Mouse (Mus musculus) lung, postnatal 0 days (tissue): ENCODE results near the gene Tmem59l. TPM values are rescaled to one million over a fixed set of nuclear protein-coding genes. Genes with fewer than 3 reads are reported as not detected.

Source experiments
- ATAC-seq: fragments of 200-750 bp; cut with Nextera tagmentation; 2 replicates; pipeline ENCODE4 v1.8.0; 2017; ENCODE audit warnings: moderate library complexity
- DNase-seq: peaks from one replicate; pipeline ENCODE4 v3.0.0-alpha.2; 2016; ENCODE audit warnings: low spot score
- H3K27ac ChIP-seq: fragments of 300-500 bp; sonication (generic); 2 replicates; pipeline ENCODE4 v1.5.1; 2014; ENCODE audit warnings: antibody characterized with exemption, mild to moderate bottlenecking, low read length, mixed read lengths
- H3K27me3 ChIP-seq: fragments of 300-500 bp; sonication (generic); replicated peaks from 2 replicates; pipeline ENCODE4 v1.6.1; 2014; ENCODE audit warnings: low read length, mixed read lengths; ENCODE audit not compliant: insufficient read depth
- H3K36me3 ChIP-seq: fragments of 300-500 bp; sonication (generic); 2 replicates; pipeline ENCODE4 v1.6.1; 2014; ENCODE audit warnings: low read length, mixed read lengths; ENCODE audit not compliant: insufficient read depth
- H3K4me1 ChIP-seq: fragments of 300-500 bp; sonication (generic); 2 replicates; pipeline ENCODE4 v1.6.1; 2014; ENCODE audit warnings: antibody characterized with exemption, low read depth, low read length, mixed read lengths; ENCODE audit not compliant: insufficient read depth
- H3K4me2 ChIP-seq: fragments of 300-500 bp; sonication (generic); replicated peaks from 2 replicates; pipeline ENCODE4 v1.6.1; 2014; ENCODE audit warnings: low read depth, mild to moderate bottlenecking, low read length, moderate library complexity, mixed read lengths
- H3K4me3 ChIP-seq: fragments of 300-500 bp; sonication (generic); 2 replicates; pipeline ENCODE4 v1.5.1; 2014; ENCODE audit warnings: low read depth, low read length
- H3K9ac ChIP-seq: fragments of 300-500 bp; sonication (generic); replicated peaks from 2 replicates; pipeline ENCODE4 v1.6.1; 2014; ENCODE audit warnings: low read depth, mild to moderate bottlenecking
- H3K9me3 ChIP-seq: fragments of 300-500 bp; sonication (generic); 2 replicates; pipeline ENCODE4 v1.6.1; 2016; ENCODE audit warnings: low read length, mixed read lengths
- CTCF ChIP-seq: IDR thresholded peaks from 2 replicates; pipeline ENCODE4 v1.5.1; 2016; ENCODE audit warnings: antibody characterized with exemption, mild to moderate bottlenecking
- EP300 ChIP-seq: IDR thresholded peaks from 2 replicates; pipeline ENCODE4 v1.6.1; 2016; ENCODE audit warnings: antibody characterized with exemption, mild to moderate bottlenecking, control low read depth
- WGBS: fragments of 180-500 bp; shearing (Covaris S2); extraction: QIAGEN DNeasy Blood & Tissue Kit; methylation state at CpG from one replicate; pipeline ENCODE4 v1.1.7; 2014; 5-methylcytosine and 5-hydroxymethylcytosine counted together
- polyA plus RNA-seq: library from polyadenylated mRNA; unstranded; fragments of >200 nt; fragmentation: Nextera tagmentation; extraction: Ambion mirVana; gene quantifications from 2 replicates; pipeline ENCODE4 v1.2.1, GENCODE M21; 2015

The Tmem59l gene
- polyA plus RNA-seq, 1 experiment from 2014 or later: 5.2 TPM

GRCm38 (mm10) chr8:70504851-70505250 lies 17.7 kb upstream of the Tmem59l start:
- peak; percentile 62 for DNase-seq
- H3K4me3 ChIP-seq: no peak overlapping the region
- peaks cover 6% of the 10 kb centered on the region; the same call in 1 of the 2 replicates for H3K36me3 ChIP-seq
- no peak overlapping the region for H3K4me2 ChIP-seq
- H3K9ac ChIP-seq: no peak overlapping the region
- peak; percentile 89 for TF ChIP-seq CTCF
- no peak for TF ChIP-seq EP300
- ATAC-seq: no peak
- H3K9me3 ChIP-seq: no peaks in the 10 kb centered on the region
- peaks cover 22% of the 10 kb centered on the region for H3K4me1 ChIP-seq
- 78% methylated on average over 3 of the region's 3 CpGs for WGBS
- H3K27ac ChIP-seq: no peak overlapping the region
- peaks cover 16% of the 10 kb centered on the region; the same call in 1 of the 2 replicates for H3K27me3 ChIP-seq

DNA sequence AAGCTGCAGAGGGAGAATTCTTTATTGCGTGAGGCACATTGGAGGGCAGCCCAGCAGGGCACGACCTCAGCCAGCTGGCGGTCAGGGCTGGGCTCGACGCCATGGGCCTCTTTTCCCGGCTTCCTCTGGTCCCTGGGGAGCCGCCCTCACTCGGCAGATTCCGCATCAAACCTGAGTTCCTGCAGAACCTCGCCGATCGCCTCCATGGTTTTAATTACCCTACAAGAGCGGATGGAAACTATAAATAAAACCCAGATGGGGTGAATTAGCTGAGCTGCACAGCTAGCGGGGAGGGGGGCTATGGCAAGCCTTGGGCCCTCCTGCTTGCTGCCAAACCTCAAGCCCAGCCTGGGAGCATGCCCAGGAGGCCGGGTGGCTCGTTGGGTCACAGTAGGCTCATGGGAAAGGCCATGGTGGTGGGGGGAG lies 17.1 kb upstream of the Tmem59l start:
- TF ChIP-seq CTCF (no peak), EP300 (no peak)
- H3K4me2 ChIP-seq: no peak overlapping the region
- ATAC-seq: no peak
- peaks cover 16% of the 10 kb centered on the region; the same call in 1 of the 2 replicates for H3K27me3 ChIP-seq
- 59% methylated on average over 16 of the region's 16 CpGs for WGBS
- H3K9ac ChIP-seq: no peak overlapping the region
- no peak overlapping the region for H3K4me3 ChIP-seq
- DNase-seq: peak; percentile 63
- H3K9me3 ChIP-seq: no peaks in the 10 kb centered on the region
- H3K27ac ChIP-seq: no peak overlapping the region
- peaks cover 18% of the 10 kb centered on the region for H3K4me1 ChIP-seq
- H3K36me3 ChIP-seq: peaks cover 6% of the 10 kb centered on the region; the same call in 1 of the 2 replicates

- Histone ChIP-seq H3K4me3 (no peak overlapping the region), H3K9ac (no peak overlapping the region), H3K4me2 (no peak overlapping the region), H3K36me3 (peaks cover 6% of the 10 kb centered on the region; the same call in 1 of the 2 replicates), H3K27me3 (peaks cover 16% of the 10 kb centered on the region; the same call in 1 of the 2 replicates), H3K27ac (no peak overlapping the region), H3K9me3 (no peaks in the 10 kb centered on the region), H3K4me1 (peaks cover 10% of the 10 kb centered on the region)
- WGBS: 20% methylated on average over 46 of the region's 46 CpGs
- peak; percentile 43 for ATAC-seq
- TF ChIP-seq CTCF: peak; percentile 88
- TF ChIP-seq EP300: no peak
- DNase-seq: peak; percentile 85
Observed at GRCm38 (mm10) chr8:70503062-70503750, 16.0 kb upstream of the Tmem59l start.

DNA sequence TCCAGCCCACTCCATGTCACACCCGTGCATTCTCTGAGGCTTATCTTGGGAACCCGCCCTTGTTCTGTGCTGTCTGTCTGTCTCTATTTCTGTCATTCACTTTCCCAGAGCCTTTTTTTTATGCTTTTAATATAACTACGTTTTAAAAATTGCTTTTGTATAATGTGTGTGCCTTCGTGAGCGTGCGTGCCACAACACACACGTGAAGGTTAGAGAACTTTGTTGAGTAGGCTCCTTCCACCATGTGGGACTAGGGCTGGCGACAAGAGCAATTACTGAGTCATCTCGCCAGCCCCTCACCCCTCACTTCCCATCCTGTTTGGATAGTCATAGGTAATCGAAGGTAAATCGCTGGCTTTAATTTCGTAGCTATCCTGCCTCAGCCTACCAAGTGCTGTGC lies 15.4 kb upstream of the Tmem59l start:
- H3K27me3 ChIP-seq: peaks cover 16% of the 10 kb centered on the region; the same call in 1 of the 2 replicates
- no peak overlapping the region for H3K9ac ChIP-seq

DNA sequence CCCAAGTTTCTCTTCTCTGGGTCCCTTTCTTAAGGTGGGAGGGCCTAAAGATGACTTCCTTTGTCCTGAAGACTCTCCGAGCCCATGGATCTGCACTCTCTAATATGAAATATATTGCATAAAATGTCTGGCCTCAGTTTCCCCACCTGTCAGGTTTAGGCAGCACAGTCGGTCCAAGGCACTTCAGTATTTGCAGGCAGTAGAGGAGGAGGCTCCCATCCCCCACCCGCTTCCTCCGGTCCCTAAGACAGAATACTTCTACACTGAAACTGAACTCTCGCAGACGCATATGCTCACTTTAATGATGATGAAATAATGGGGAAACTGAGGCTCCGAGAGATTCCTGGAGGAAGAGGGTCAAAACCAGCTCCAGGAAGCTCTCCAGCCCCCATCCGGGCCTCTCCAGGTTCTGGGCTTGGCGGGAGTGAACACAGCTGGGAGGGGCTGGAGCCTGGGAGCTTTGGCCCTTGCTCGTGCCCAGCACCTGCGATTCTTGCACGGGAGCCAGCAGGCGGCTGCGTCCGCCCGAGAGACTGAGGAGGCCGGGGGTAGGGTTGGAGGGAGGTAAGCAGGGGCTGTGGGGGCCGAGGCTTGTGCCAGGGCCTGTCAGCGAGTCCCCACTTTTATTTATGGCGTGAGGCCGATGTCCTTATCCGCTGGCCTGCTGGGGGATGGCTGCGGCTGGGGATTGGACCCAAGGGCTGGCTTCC lies 14.8 kb upstream of the Tmem59l start:
- H3K4me1 ChIP-seq: peaks cover 10% of the 10 kb centered on the region
- no peaks in the 10 kb centered on the region for H3K9me3 ChIP-seq
- H3K27me3 ChIP-seq: peaks cover 16% of the 10 kb centered on the region; the same call in 1 of the 2 replicates
- WGBS: 26% methylated on average over 23 of the region's 23 CpGs
- H3K9ac ChIP-seq: no peak overlapping the region
- DNase-seq (no peak), ATAC-seq (no peak)
- TF ChIP-seq CTCF (no peak), EP300 (no peak)
- no peak overlapping the region for H3K4me2 ChIP-seq
- H3K4me3 ChIP-seq: no peak overlapping the region
- no peak overlapping the region for H3K27ac ChIP-seq
- H3K36me3 ChIP-seq: no peaks in the 10 kb centered on the region

More for the DNA sequence above, 15.4 kb upstream of the Tmem59l start:
- Histone ChIP-seq H3K9me3 (no peaks in the 10 kb centered on the region), H3K4me3 (no peak overlapping the region), H3K4me2 (no peak overlapping the region), H3K27ac (no peak overlapping the region), H3K36me3 (peaks cover 1% of the 10 kb centered on the region; the same call in 1 of the 2 replicates), H3K4me1 (peaks cover 10% of the 10 kb centered on the region)
- DNase-seq: no peak
- TF ChIP-seq CTCF: no peak
- TF ChIP-seq EP300: no peak
- no peak for ATAC-seq
- WGBS: 43% methylated on average over 12 of the region's 12 CpGs
